Mouse (Mus musculus): ENCODE measurements around the gene Cdh26.

- no peak for TF ChIP-seq TCF12 (IDR thresholded peaks at IDR 0.05; ENCODE audit: insufficient read depth, poor library complexity, severe bottlenecking)
- no peak for TF ChIP-seq MYOD1 (IDR thresholded peaks at IDR 0.05; ENCODE audit: control insufficient read depth in 1 of 3, insufficient read length in 2 of 3, low read depth in 2 of 3)
- TF ChIP-seq POLR2A (IDR thresholded peaks at IDR 0.05; ENCODE audit: insufficient read length, low read depth), result no peak
- no peak for TF ChIP-seq USF1 (IDR thresholded peaks at IDR 0.05; ENCODE audit: low read depth)
- TF ChIP-seq E2F4 (IDR thresholded peaks at IDR 0.05; ENCODE audit: insufficient read depth), result no peak
- TF ChIP-seq CEBPB (IDR thresholded peaks at IDR 0.05; ENCODE audit: insufficient read depth, poor library complexity, severe bottlenecking), result no peak
- no peak for TF ChIP-seq SRF (IDR thresholded peaks at IDR 0.05; ENCODE audit: control insufficient read depth, insufficient read length, low read depth)
- TF ChIP-seq MYOG (IDR thresholded peaks at IDR 0.05; ENCODE audit: control insufficient read depth in 1 of 3, insufficient read depth in 1 of 3, insufficient read length in 2 of 3, low read depth in 2 of 3), result no peak
- TF ChIP-seq POLR2AphosphoS2 (IDR thresholded peaks at IDR 0.05; ENCODE audit: insufficient read length, low read depth), result no peak
- no peak for TF ChIP-seq MAX (IDR thresholded peaks at IDR 0.05; ENCODE audit: low read depth)
Measured at GRCm38 (mm10) chr2:178428183-178428582, 2.1 kb upstream of the Cdh26 start.

Measured in myocyte (in vitro differentiated cells).